Mouse (Mus musculus) midbrain, embryonic 11.5 days (tissue): ENCODE measurements around the gene B3galt5. TPM values are rescaled to one million over a fixed set of nuclear protein-coding genes. Genes with fewer than 3 reads are reported as not detected.
A peak's percentile ranks its signal among the peaks of the same experiment; 100 is the strongest.

Experiments
- ATAC-seq: fragments of 200-750 bp; cut with Nextera tagmentation; 2 replicates; pipeline ENCODE4 v1.8.0; 2017; ENCODE audit warnings: moderate TSS enrichment, moderate library complexity; ENCODE audit not compliant: low FRiP score
- DNase-seq: peaks from one replicate; pipeline ENCODE4 v3.0.0; 2015; ENCODE audit warnings: low spot score; ENCODE audit errors: missing footprints
- H3K27ac ChIP-seq: fragments of 300-500 bp; sonication (generic); 2 replicates; pipeline ENCODE4 v1.5.1; 2014; ENCODE audit warnings: low read depth, low read length
- H3K27me3 ChIP-seq: fragments of 300-500 bp; sonication (generic); 2 replicates; pipeline ENCODE4 v1.6.1; 2014; ENCODE audit warnings: mild to moderate bottlenecking, low read length, moderate library complexity, mixed read lengths; ENCODE audit not compliant: control insufficient read depth, insufficient read depth
- H3K36me3 ChIP-seq: fragments of 300-500 bp; sonication (generic); 2 replicates; pipeline ENCODE4 v1.6.1; 2014; ENCODE audit warnings: mild to moderate bottlenecking, low read length, moderate library complexity, mixed read lengths; ENCODE audit not compliant: control insufficient read depth, insufficient read depth
- H3K4me1 ChIP-seq: fragments of 300-500 bp; sonication (generic); 2 replicates; pipeline ENCODE4 v1.6.1; 2014; ENCODE audit warnings: low read length; ENCODE audit not compliant: control insufficient read depth, insufficient read depth
- H3K4me2 ChIP-seq: fragments of 300-500 bp; sonication (generic); 2 replicates; pipeline ENCODE4 v1.6.1; 2014; ENCODE audit warnings: mild to moderate bottlenecking, moderate library complexity
- H3K4me3 ChIP-seq: fragments of 300-500 bp; sonication (generic); 2 replicates; pipeline ENCODE4 v1.5.1; 2014; ENCODE audit warnings: low read depth, low read length
- H3K9ac ChIP-seq: fragments of 300-500 bp; sonication (generic); 2 replicates; pipeline ENCODE4 v1.6.1; 2014; ENCODE audit warnings: low read length
- H3K9me3 ChIP-seq: fragments of 300-500 bp; sonication (generic); 2 replicates; pipeline ENCODE4 v1.6.1; 2016; ENCODE audit warnings: low read length; ENCODE audit not compliant: control insufficient read depth
- WGBS: fragments of 180-500 bp; shearing (Covaris S2); extraction: QIAGEN DNeasy Blood & Tissue Kit; methylation state at CpG from one replicate; pipeline ENCODE4 v1.1.7; 2014; 5-methylcytosine and 5-hydroxymethylcytosine counted together
- polyA plus RNA-seq: library from polyadenylated mRNA; unstranded; fragments of >200 nt; fragmentation: Nextera tagmentation; extraction: Ambion mirVana; gene quantifications from 2 replicates; pipeline ENCODE4 v1.2.1, GENCODE M21; 2014

Gene B3galt5
- polyA plus RNA-seq, 1 experiment from 2014 or later: 0.70 TPM

- DNase-seq: no peak
Observed at GRCm38 (mm10) chr16:96348070-96348469, 112.5 kb downstream of the B3galt5 start.

DNA sequence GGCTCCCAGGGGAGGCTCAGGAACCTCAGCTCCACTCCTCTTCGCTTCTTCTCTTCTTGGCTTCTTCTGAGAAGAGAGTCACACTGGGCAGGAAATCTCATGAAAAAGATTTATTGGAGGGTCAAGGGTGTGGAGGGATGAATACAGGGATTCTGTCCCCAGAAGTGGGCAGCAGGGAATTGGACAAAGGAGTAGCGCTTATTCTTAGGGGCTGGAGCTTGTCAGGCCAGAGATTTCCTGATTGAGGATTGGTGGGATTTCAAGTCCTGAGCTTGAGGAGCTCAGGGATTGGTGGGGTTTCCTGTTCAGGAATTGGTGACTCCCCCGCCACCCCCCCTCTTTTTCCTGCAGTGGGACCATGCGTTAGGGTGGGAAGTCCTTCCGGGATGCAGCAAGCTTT lies 113.2 kb downstream of the B3galt5 start:
- WGBS: 81% methylated on average over 5 of the region's 5 CpGs
- DNase-seq (no peak), ATAC-seq (no peak)
- no peaks in the 10 kb centered on the region for H3K9me3 ChIP-seq
- no peak overlapping the region for H3K4me3 ChIP-seq
- no peaks in the 10 kb centered on the region for H3K27me3 ChIP-seq
- H3K36me3 ChIP-seq: no peaks in the 10 kb centered on the region
- no peak overlapping the region for H3K4me2 ChIP-seq
- H3K9ac ChIP-seq: no peak overlapping the region
- no peak overlapping the region for H3K27ac ChIP-seq
- no peaks in the 10 kb centered on the region for H3K4me1 ChIP-seq

More at GRCm38 (mm10) chr16:96348070-96348469, 112.5 kb downstream of the B3galt5 start:
- WGBS: 74% methylated on average over 11 of the region's 11 CpGs
- no peak overlapping the region for H3K4me2 ChIP-seq
- ATAC-seq: no peak
- no peak overlapping the region for H3K27ac ChIP-seq
- H3K27me3 ChIP-seq: no peaks in the 10 kb centered on the region
- H3K36me3 ChIP-seq: no peaks in the 10 kb centered on the region
- H3K9me3 ChIP-seq: no peaks in the 10 kb centered on the region
- H3K9ac ChIP-seq: no peak overlapping the region
- no peak overlapping the region for H3K4me3 ChIP-seq
- H3K4me1 ChIP-seq: no peaks in the 10 kb centered on the region

DNA sequence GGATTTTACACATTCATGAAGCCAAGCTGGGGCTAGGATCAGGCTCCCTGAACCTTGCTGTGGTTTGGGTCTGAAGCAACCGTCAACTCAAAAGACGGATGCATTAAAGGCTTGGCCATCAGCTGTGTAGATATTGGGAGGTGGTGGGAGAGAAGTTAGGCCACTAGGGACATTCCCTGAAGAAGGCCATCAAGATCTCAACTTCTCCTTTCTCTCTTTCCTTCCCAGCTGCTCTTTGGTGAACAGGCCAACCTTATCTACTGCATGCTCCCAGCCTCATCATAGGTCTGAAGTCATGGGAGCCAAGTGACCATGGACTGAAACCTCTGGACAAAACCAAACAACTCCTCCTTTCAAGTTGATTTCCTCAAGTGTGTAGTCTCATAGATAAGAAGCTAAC lies 115.9 kb downstream of the B3galt5 start:
- WGBS: 88% methylated on average over 2 of the region's 2 CpGs
- Histone ChIP-seq H3K4me3 (no peak overlapping the region), H3K27me3 (no peaks in the 10 kb centered on the region)

DNA sequence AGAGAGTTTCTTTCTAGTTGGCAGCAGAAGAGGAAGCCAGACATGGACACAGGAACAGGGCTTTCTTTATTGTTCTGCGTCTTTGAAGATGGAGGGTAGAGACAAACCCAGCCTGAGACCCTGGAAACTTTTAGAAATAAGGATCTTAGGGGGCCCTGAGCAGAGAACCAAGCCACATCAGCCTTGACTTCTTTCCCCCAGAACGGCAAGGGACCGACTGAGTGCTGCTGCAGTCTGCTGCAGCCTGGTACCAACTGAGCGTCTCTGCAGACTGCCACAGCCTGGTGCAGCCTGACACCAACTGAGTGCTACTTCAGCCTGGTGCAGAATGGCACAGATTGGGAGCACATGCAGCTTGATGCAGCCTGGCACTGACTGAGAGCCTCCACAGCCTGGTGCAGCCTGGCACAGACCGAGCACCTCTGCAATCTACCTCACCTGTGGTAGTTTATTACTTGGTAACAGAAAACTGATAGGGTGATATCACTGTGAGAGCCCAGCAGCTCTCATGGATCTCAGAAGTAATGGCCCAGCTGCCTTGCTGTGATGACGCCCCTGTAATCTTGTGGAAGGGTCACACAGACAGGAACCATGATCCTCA lies 117.8 kb downstream of the B3galt5 start:
- Histone ChIP-seq H3K9ac (no peak overlapping the region), H3K4me2 (no peak overlapping the region)
- no peak for ATAC-seq

More for the DNA sequence above, 115.9 kb downstream of the B3galt5 start:
- H3K9ac ChIP-seq: no peak overlapping the region
- no peak overlapping the region for H3K4me2 ChIP-seq
- H3K9me3 ChIP-seq: no peaks in the 10 kb centered on the region
- H3K36me3 ChIP-seq: no peaks in the 10 kb centered on the region
- ATAC-seq (no peak), DNase-seq (no peak)
- H3K27ac ChIP-seq: no peak overlapping the region
- no peaks in the 10 kb centered on the region; the same call in 1 of the 2 replicates for H3K4me1 ChIP-seq

GRCm38 (mm10) chr16:96353996-96354395 lies 118.4 kb downstream of the B3galt5 start:
- peak; percentile 77 for ATAC-seq
- Histone ChIP-seq H3K9ac (no peak overlapping the region), H3K4me3 (peak overlapping the region; percentile 4; the same call in 1 of the 2 replicates), H3K4me1 (no peaks in the 10 kb centered on the region; the same call in 1 of the 2 replicates), H3K9me3 (no peaks in the 10 kb centered on the region), H3K27ac (no peak overlapping the region), H3K27me3 (no peaks in the 10 kb centered on the region), H3K4me2 (peak overlapping the region; percentile 16; the same call in 1 of the 2 replicates), H3K36me3 (no peaks in the 10 kb centered on the region)
- DNase-seq: no peak
- 42% methylated on average over 6 of the region's 6 CpGs for WGBS

More for the DNA sequence above, 117.8 kb downstream of the B3galt5 start:
- Histone ChIP-seq H3K27me3 (no peaks in the 10 kb centered on the region), H3K36me3 (no peaks in the 10 kb centered on the region), H3K4me1 (no peaks in the 10 kb centered on the region; the same call in 1 of the 2 replicates), H3K4me3 (no peak overlapping the region), H3K27ac (no peak overlapping the region), H3K9me3 (no peaks in the 10 kb centered on the region)
- WGBS: 82% methylated on average over 6 of the region's 6 CpGs
- no peak for DNase-seq

DNA sequence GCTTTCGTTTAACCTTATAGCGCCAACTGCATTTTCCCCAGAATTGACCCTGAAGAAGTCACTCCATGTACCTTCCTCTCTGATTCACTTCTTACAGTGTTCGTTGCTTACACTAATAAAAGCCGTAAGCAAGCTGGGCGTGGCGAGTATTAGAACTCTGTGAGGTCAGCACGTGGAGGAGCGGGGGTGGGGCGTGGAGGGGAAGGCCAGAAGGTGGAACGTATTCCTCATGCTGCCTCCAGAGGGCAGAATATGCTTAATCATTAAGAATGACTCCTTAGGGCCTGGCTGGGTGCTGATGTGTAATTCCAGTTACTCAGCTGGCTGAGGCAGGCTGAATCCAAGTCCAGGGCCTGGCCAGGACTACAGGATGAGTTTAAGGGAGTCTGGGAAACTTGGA lies 122.3 kb downstream of the B3galt5 start:
- DNase-seq (peak; percentile 94), ATAC-seq (peak; percentile 58; the same call in 1 of the 2 replicates)
- Histone ChIP-seq H3K36me3 (no peaks in the 10 kb centered on the region), H3K4me2 (peak overlapping the region; percentile 38), H3K27me3 (no peaks in the 10 kb centered on the region), H3K27ac (no peak overlapping the region), H3K4me1 (no peaks in the 10 kb centered on the region; the same call in 1 of the 2 replicates), H3K9ac (no peak overlapping the region), H3K9me3 (no peaks in the 10 kb centered on the region), H3K4me3 (peak overlapping the region; percentile 28)
- WGBS: 8% methylated on average over 10 of the region's 10 CpGs

- ATAC-seq: no peak
- Histone ChIP-seq H3K27ac (no peak overlapping the region), H3K9ac (no peak overlapping the region), H3K4me1 (no peaks in the 10 kb centered on the region), H3K4me2 (no peak overlapping the region), H3K36me3 (no peaks in the 10 kb centered on the region), H3K9me3 (no peaks in the 10 kb centered on the region), H3K4me3 (no peak overlapping the region), H3K27me3 (no peaks in the 10 kb centered on the region)
- DNase-seq: peak; percentile 71
- whole genome bisulfite sequencing: 85% methylated on average over 22 of the region's 22 CpGs
Observed at GRCm38 (mm10) chr16:96361305-96362124, 125.9 kb downstream of the B3galt5 start.

DNA sequence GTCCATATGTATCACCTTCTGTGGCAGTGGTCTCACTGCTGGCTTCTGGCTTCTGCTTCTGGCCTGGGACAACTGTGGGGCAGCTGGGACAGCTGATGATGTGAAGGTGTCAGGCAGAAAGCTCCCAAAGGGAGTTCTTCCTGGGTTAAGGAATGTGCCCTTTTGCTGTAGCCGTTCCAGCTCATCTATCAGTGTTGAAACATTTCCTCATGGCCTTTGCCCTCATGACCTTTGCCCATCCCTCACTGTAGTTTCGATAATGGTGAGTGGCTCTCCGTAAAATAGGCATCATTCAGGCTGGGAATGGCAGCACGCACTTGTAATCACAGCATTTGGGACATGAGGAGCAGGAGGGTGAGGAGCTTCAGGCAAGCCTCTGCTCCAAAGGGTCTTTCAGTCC lies 127.3 kb downstream of the B3galt5 start:
- Histone ChIP-seq H3K9ac (no peak overlapping the region), H3K27me3 (no peaks in the 10 kb centered on the region), H3K27ac (no peak overlapping the region), H3K9me3 (no peaks in the 10 kb centered on the region), H3K4me3 (no peak overlapping the region), H3K4me1 (no peaks in the 10 kb centered on the region), H3K4me2 (no peak overlapping the region), H3K36me3 (no peaks in the 10 kb centered on the region)
- DNase-seq: no peak
- no peak for ATAC-seq
- 69% methylated on average over 4 of the region's 4 CpGs for WGBS

DNA sequence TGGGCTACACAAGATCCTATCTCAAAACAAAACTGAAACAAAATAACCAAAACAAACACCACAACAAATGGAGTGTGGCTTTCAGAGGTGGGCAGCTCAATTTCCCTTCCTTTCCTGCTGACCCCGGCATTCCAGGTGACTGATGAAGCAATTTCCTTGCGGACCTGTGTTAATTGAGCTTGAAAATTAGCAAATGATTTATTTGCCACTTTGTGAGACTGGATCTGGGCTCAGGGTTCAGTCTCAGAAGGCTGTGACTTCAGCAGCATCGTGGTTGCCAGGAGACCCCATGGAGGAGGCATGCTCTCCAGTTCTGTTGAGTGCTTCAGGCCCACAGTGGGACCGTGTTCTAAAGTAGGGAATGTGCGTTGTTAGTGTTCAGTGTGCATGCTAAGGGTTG lies 127.7 kb downstream of the B3galt5 start:
- Histone ChIP-seq H3K9me3 (no peaks in the 10 kb centered on the region), H3K4me2 (no peak overlapping the region), H3K27me3 (no peaks in the 10 kb centered on the region), H3K4me1 (no peaks in the 10 kb centered on the region), H3K4me3 (no peak overlapping the region), H3K27ac (no peak overlapping the region), H3K36me3 (no peaks in the 10 kb centered on the region), H3K9ac (no peak overlapping the region)
- ATAC-seq (no peak), DNase-seq (no peak)
- 79% methylated on average over 5 of the region's 5 CpGs for WGBS
